Mouse (Mus musculus) liver, postnatal 0 days (tissue): Measurements from ENCODE around the gene Sncb.

Experiments
- CTCF ChIP-seq: sonication (generic); IDR thresholded peaks from 2 replicates; pipeline ENCODE4 v1.5.1; 2016; ENCODE audit warnings: antibody characterized with exemption, low read depth
- EP300 ChIP-seq: IDR thresholded peaks from 2 replicates; pipeline ENCODE4 v1.6.1; 2016; ENCODE audit warnings: antibody characterized with exemption, low read depth, mild to moderate bottlenecking

DNA sequence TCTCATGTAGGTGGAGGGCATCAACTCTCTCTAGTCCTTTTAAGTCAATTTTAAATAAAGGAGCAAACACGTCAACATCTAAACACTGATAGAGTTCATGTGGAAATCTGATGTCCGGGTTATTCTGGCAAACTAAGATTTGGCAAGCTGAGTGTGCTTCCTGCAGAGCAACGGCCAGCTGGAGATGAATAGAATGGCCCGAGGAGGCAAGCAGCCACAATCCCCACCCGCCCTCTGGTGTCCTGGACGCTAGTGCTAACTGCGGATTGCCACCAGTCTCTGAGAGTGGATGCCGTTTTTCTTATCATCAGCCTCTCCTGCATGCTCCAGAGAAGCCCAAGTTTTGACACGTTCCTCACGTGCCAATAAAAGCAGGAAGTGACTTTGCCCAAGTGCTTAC, 19.5 kb downstream of the Sncb start:
- no peak for TF ChIP-seq CTCF
- no peak for TF ChIP-seq EP300
